Mouse (Mus musculus) left cerebral cortex, postnatal 10 days (tissue): ENCODE results near the gene Gsg1l. TPM values are rescaled to one million over a fixed set of nuclear protein-coding genes. Genes with fewer than 3 reads are reported as not detected.
A peak's percentile ranks its signal among the peaks of the same experiment; 100 is the strongest.

Source experiments
- DNase-seq, 2 experiments: peaks; one replicate each; pipeline ENCODE4 v3.0.0; 2021 to 2022; ENCODE audit warnings: low spot score in 2 of 2, mixed read lengths in 1 of 2; ENCODE audit errors: extremely low spot score in 1 of 2
- intact Hi-C: fragments of 180-260 bp; cut with DNase I; formaldehyde crosslinking; loops from one replicate; pipeline ENCODE4 v1.15.1; 2025
- total RNA-seq, 2 experiments: library from RNA; stranded (reverse); gene quantifications; 2 replicates each; pipeline ENCODE4 v1.2.3; 2021

Gene Gsg1l
- total RNA-seq, 2 experiments from 2014 or later = 33.1 to 33.8 TPM

GRCm38 (mm10) chr7:126083980-126084348 is 1.8 kb upstream of the Gsg1l start:
- intact Hi-C loops = loop anchor here (2.0 to 10.0 kb wide), 3 partner anchors 47 to 409 kb away; no protein-coding TSS in a partner anchor
- DNase-seq = no peak

- no peak for DNase-seq
- intact Hi-C loops = loop anchor here (2.0 to 10.0 kb wide), 3 partner anchors 46 to 409 kb away; no protein-coding TSS in a partner anchor
Measured at GRCm38 (mm10) chr7:126083341-126083979, 1.2 kb upstream of the Gsg1l start.

- intact Hi-C loops = loop anchor here (2.0 to 10.0 kb wide), 3 partner anchors 45 to 407 kb away; no protein-coding TSS in a partner anchor
- peak in 1 of 2 experiments; percentile 38 for DNase-seq
Measured at GRCm38 (mm10) chr7:126081727-126082285, 405 bp downstream of the Gsg1l start.

- no peak for DNase-seq
- intact Hi-C loops = loop anchor here (5.0 to 10.0 kb wide), 2 partner anchors 44 to 406 kb away; no protein-coding TSS in a partner anchor
Measured at GRCm38 (mm10) chr7:126080949-126081654, 1.1 kb downstream of the Gsg1l start.

GRCm38 (mm10) chr7:126076935-126077334 is 5.3 kb downstream of the Gsg1l start:
- no peak for DNase-seq
- intact Hi-C loops = no loop called here

- intact Hi-C loops = no loop called here
- DNase-seq = no peak
Measured at GRCm38 (mm10) chr7:126075058-126075457, 7.2 kb downstream of the Gsg1l start.

GRCm38 (mm10) chr7:126070321-126070720 is 11.9 kb downstream of the Gsg1l start:
- no peak for DNase-seq
- intact Hi-C loops = no loop called here

GRCm38 (mm10) chr7:126066777-126067176 is 15.4 kb downstream of the Gsg1l start:
- DNase-seq = peak; percentile 48 to 65
- intact Hi-C loops = no loop called here

- intact Hi-C loops = no loop called here
- DNase-seq = no peak
Measured at GRCm38 (mm10) chr7:126065243-126065876, 16.9 kb downstream of the Gsg1l start.

GRCm38 (mm10) chr7:126062228-126062627 is 20.0 kb downstream of the Gsg1l start:
- intact Hi-C loops = no loop called here
- DNase-seq = no peak

- DNase-seq = no peak
- intact Hi-C loops = no loop called here
Measured at GRCm38 (mm10) chr7:126058918-126059317, 23.3 kb downstream of the Gsg1l start.

- no peak for DNase-seq
- intact Hi-C loops = no loop called here
Measured at GRCm38 (mm10) chr7:126057332-126057914, 24.8 kb downstream of the Gsg1l start.

- no peak for DNase-seq
- intact Hi-C loops = no loop called here
Measured at GRCm38 (mm10) chr7:126054574-126054973, 27.6 kb downstream of the Gsg1l start.

- intact Hi-C loops = no loop called here
- DNase-seq = no peak
Measured at GRCm38 (mm10) chr7:126053618-126054017, 28.6 kb downstream of the Gsg1l start.

- no peak for DNase-seq
- intact Hi-C loops = no loop called here
Measured at GRCm38 (mm10) chr7:126051910-126052309, 30.3 kb downstream of the Gsg1l start.

- intact Hi-C loops = no loop called here
- DNase-seq = no peak
Measured at GRCm38 (mm10) chr7:126045077-126045476, 37.1 kb downstream of the Gsg1l start.

GRCm38 (mm10) chr7:126042306-126042705 is 39.9 kb downstream of the Gsg1l start:
- intact Hi-C loops = no loop called here
- no peak for DNase-seq

- intact Hi-C loops = no loop called here
- DNase-seq = peak; percentile 70 to 79
Measured at GRCm38 (mm10) chr7:126040794-126041526, 41.3 kb downstream of the Gsg1l start.
